Mouse (Mus musculus) gastrocnemius, postnatal 14 days (tissue): ENCODE data around the gene Nploc4. TPM values are rescaled to one million over a fixed set of nuclear protein-coding genes. Genes with fewer than 3 reads are reported as not detected.

ENCODE experiments used
- DNase-seq: peaks from one replicate; pipeline ENCODE4 v3.0.0; 2021; ENCODE audit warnings: mixed read lengths
- intact Hi-C: fragments of 180-260 bp; cut with DNase I; formaldehyde crosslinking; loops from one replicate; pipeline ENCODE4 v1.15.1; 2025; ENCODE audit warnings: low total_unique reads
- long read RNA-seq, 2 experiments: library from polyadenylated mRNA; stranded (forward); transcript quantifications; one replicate each; pipeline ENCODE4 v2.0.0; 2021
- total RNA-seq, 2 experiments: library from RNA; stranded (reverse); gene quantifications; 2 replicates each; pipeline ENCODE4 v1.2.3; 2021

Nploc4 gene
- total RNA-seq, result 10 to 100 TPM; 55.1 to 61.7 TPM
- long read RNA-seq, experiment 1, full-length matches to known transcripts, result 41 of 60 reads
- long read RNA-seq, experiment 1, partial matches to known transcripts, result 4 of 60 reads
- long read RNA-seq, experiment 1, other reads (novel, unspliced or antisense), result 15 of 60 reads
- long read RNA-seq, experiment 2, full-length matches to known transcripts, result 40 of 62 reads
- long read RNA-seq, experiment 2, partial matches to known transcripts, result 5 of 62 reads
- long read RNA-seq, experiment 2, other reads (novel, unspliced or antisense), result 17 of 62 reads

DNA sequence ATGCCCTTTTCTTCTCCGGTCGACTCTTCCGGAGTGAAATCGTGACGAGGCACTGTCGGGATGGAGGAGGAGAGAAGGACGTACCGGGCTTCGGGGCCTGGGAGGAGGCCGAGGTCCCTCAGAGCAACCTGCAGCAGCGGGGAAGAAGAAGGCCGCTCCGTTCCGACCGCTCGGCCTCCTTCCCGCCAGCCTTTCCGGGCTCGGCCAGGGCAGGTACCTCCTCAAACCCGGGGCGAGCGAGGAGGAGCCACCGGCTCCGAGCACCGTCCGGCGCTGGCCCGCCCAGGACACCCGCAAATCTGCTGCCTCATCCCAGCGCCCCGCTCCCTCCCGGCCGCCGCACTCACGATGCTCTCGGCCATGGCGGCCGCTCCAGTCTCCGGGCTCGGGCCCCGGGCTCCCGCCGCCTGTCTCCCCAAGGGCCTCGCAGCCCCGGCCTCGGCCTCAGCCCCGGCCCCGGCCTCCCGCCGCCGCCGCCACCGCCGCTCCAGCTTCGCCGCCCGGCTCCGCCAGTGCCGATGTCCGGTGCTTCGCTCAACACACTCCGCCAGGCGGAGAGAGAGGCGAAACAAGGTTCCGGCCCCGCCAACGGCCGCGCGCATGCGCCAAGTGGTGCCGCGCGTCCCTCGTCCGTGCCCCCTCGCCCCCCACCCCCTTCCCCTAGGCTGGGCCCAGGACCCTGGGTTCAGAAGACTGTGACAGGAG is at the start of gene Nploc4:
Gene Nploc4, minus strand, starts transcription at position 557 of the 705 bp plus-strand sequence.
- peak; percentile 88 for DNase-seq
- intact Hi-C loops, result no loop called here

DNA sequence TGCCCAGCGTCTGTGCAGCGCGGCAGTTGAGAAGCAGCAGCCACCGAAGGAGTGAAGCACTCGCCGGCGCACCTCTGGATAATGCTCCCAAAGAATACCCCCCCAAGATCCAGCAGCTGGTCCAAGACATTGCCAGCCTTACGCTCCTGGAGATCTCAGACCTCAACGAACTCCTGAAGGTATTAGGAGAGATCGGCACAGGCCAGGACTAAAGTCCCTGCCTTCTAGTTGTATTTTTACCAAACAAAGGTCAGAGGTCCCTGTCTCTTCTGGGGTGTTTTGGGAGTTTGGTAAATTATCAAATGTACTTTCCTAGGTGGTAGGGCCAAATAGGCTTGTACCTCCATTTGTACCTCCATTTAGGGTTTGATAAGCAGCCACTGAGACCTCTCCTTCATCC is 47.7 kb upstream of the Nploc4 start:
- no peak for DNase-seq
- intact Hi-C loops, result no loop called here

DNA sequence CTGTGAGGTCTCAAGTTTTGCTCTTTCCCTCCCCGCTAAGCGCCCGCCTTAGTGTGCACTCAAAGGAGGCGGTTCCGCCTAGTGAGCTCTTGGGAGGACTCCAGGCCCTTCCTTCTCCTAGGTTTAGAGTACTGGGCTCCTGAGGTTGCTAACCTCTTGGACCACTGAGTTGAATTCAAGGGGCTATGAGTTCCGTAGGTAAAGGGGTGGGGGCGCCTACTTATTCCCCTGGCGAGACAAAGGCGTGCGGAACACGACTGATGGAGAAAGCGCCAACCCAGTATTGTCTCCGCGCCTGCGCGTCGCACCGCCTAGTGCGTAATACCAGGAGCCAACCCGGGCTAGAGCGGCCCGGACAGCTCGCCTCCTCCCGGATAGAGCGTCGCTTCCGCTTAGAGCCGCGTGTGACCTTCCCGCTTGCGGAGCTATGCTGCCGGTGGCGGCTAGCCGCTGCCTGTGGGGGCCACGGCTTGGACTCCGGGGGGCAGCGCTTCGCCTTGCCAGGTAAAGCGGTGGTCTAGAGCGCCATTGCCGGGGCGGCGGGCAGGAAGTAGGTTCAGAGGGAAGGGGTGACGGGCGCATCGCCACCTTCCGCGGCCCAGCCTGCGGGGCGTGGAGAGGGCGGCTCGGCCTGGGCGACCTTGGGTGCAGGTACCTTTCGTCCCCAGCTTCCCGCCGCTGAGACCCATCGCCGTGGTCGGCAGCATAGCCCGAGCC is 46.9 kb upstream of the Nploc4 start, which contains the start of gene Mrpl12:
Gene Mrpl12, plus strand, starts transcription at position 349 of the 717 bp plus-strand sequence.
- intact Hi-C loops, result no loop called here
- DNase-seq, result peak; percentile 91

DNA sequence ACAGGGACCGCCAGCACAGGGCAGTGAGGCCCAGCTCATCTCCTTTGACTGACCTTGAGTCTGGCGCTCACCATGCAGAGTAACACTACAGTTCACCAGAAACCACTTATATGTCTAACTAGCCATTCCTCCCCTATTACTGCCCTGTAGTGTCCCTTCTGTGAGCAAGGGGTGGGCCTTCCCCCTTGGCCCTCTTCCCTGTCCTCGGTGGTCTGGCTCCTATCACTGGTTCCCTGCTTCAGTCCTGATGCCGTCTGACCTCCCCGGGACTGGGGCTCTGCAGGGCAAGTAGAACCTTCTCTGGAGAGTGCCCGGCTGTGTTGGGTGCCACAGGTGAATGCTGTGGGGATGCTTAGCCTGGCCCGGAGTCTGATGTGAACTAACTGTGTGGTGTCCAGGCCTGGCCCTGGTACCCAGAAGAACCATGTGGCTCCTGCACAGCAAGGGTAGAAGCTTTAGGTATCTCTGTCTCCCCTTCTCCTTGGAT is 46.0 kb upstream of the Nploc4 start:
- intact Hi-C loops, result no loop called here
- DNase-seq, result no peak

DNA sequence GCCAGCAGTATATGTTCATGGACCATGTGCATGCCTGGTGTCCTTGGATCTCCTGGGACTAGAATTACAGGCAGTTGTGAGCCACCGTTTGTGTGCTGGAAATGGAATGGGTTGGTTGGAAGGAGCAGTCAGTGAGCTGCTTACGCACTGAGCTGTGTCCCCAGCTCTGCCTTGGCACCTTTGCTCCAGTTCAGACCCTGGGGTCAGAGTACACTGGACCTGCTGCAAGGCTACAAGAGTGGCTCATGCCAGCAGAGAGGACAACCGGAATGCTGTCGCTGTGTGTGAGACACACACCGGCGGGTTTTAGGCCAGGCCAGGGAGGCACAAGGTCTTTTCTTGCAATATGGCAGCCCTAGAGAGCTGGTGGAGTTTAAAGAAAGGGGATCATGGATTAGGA is 34.5 kb upstream of the Nploc4 start:
- no peak for DNase-seq
- intact Hi-C loops, result no loop called here

DNA sequence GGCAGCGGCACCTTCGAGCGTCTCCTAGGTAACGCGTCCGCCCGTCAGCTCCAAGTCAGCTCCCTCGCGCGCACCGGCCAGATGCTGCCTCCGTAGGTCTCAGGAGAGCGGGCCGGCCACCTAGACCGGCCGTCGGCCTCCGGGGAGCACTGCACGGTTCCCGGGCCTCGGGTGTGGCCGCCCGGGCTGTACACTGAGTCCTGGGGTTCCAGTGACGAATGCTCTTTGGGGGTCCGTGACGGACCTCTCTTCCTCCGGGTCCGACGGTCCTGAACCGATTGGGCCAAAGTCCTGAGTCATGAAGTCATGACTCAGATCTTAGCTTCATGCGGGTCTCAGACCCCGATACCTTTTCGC is 30.2 kb upstream of the Nploc4 start:
- DNase-seq, result no peak
- intact Hi-C loops, result no loop called here

DNA sequence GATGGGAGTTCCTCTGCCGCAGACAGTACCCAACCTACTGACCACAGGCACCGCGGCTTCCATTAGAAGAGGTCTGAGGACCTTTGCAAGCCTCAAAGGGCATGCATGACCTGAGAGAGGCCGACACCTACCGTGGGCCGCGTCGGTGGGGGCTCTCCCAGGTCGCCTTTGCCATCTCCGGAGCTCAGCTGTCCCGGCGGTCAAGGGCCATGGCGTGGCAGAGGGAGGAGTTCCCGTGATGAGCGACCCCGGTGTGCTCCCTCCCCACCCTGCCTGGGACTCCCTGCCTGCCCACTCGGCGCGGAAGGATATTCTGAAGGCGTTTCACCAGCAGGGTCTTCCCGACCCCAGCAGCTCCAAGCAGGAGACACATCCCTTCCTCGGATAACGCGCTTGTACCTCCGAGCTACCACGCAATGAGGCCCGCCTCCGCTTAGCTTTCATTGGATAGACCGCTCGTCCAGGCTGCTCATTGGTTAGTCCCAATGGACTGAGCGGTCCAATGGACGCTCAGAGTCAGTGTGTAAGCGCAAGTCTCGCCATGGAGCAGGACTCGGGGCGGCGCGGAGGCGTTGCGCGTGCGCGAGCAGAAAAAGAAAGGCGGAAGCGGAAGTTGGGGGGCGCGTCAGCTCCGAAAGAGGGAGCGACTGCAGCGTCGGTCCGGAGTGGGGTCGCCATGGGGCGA is 29.7 kb upstream of the Nploc4 start, which contains the start of gene Arl16:
Gene Arl16, minus strand, starts transcription at position 557 of the 685 bp plus-strand sequence.
- DNase-seq, result peak; percentile 95
- intact Hi-C loops, result no loop called here

DNA sequence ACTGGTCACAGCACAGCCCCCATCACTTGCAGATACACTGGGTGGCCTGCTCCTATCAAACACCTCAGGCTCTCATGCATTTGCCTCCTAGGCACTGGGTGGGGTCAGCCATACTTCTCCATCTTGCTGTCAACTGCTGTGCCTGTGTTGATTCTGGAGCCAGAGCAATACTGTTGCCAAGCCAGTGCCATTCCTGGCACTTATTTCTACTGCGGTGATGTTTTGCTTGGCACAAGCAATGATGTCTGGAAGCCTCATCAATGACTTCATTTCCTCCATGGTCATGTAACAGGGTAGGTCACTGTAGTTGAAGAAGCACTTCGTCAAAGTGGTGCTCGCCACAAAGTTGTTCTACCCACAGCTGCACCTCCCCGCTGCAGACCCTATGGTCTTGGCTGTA is 28.0 kb upstream of the Nploc4 start:
- no peak for DNase-seq
- intact Hi-C loops, result no loop called here

DNA sequence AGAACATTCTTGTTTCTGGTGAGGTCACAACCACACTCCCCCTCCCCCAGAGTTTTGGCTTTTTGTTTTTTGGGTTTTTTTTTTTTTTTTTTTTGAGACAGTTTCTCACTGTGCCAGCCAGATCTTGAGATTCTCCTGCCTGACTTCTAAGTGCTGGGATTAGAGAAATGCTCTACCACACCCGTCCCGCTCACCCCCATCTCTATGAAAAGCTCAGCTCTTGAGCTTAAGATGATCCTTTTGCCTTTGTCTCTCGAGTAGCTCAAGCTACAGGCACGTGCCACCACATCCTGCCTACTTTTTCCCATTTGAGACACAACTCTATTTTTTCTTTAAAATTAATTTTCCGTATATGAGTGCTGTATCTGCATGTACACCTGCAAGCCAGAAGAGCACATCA is 26.9 kb upstream of the Nploc4 start:
- no peak for DNase-seq
- intact Hi-C loops, result no loop called here

DNA sequence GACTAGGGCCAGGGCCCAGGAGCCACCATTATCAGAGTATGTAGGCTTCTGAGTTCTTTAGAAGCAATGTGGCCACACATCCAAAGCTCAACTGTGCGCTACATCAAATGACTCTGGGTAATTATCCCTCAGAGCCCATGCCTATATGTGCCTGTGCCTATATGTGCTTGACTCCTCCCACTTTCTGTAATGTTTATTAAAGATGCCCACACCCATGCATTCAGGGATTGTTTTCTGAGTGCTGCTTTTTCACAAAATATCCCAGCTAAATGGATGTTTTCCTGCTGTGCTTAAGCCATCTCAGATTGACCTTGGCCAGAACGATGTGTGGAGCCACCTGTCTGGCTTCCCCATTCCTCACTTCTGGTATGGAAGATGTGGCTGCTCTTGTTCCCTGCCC is 26.0 kb upstream of the Nploc4 start:
- intact Hi-C loops, result no loop called here
- no peak for DNase-seq

DNA sequence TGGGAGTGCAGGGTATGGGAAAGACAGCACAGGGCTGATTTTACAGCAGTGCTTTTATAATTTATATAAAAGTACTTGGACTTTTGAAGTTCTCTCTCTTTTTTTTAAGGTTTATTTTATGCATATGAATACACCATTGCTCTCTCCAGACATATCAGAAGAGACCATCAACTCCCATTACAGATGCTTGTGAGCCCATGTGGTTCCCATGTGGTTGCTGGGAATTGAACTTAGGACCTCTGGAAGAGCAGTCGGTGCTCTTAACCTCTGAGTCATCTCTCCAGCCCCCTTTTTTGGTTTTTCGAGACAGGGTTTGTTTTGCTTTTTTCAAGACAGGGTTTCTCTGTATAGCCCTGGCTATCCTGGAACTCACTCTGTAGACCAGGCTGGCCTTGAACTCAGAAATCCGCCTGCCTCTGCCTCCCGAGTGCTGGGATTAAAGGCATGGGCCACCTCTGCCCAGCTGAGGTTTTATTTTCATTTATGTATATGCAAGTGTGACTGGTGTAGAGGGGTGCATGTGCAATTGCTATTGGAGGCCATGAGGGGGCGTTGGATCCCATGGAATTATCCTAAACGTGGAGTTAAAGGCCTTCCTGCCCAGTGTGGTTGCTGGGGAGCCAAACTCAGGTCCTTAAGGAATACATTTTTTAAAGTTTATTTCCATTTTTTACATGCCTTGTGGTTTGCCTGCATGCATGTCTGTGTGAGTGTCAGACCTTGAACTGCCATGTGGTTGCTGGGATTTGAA is 21.5 kb upstream of the Nploc4 start:
- intact Hi-C loops, result no loop called here
- no peak for DNase-seq

DNA sequence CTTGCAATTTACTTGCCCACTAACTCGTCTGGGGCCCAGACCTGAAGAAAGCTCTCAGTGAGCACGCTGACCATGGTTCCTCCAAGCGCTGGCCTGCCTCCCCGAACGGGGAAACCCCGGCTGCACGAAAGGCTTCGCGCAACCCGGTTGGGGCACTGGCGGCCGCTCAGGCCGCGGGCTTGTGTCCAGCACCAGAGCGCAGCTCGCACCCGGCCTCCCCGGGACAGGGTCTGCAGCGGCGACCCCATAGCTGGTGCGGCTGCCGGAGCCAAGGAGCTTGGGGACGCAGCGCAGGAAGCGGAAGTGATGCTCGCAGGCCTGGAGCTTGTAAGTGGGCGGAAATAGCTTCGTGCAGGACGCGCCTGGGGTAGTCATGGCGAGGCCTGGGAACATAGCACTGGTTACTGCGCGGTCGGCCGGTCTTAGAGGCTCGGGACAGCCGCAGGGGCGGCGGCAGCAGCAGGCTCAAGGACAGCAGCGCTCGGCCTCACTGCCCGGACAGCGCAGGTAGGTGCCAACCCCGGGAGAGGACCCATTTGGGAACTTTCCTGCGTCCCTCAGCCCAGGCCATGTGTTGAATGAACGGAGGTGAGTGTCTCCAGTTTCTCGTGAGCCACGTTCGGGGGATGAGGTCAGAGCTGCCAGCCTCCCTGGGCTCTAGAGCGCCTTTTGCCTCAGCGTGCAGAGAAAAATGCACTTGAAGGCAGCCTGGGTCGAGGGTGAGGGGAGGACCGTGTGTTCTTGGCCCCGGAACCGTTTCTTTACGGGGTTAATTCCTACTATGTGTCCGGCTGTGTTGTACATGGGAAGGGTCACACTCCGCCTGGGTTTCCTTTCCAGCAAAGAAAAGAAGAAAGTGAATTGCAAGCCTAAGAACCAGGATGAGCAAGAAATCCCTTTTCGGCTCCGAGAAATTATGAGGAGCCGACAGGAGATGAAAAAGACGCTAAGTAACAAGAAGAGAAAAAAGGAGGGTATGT is 20.6 kb upstream of the Nploc4 start, which contains the start of the genes Oxld1 and Ccdc137:
Gene Oxld1, minus strand, starts transcription at position 297 of the 980 bp plus-strand sequence.
Gene Ccdc137, plus strand, starts transcription at position 344 of the 980 bp plus-strand sequence.
- peak; percentile 76 for DNase-seq
- intact Hi-C loops, result no loop called here

DNA sequence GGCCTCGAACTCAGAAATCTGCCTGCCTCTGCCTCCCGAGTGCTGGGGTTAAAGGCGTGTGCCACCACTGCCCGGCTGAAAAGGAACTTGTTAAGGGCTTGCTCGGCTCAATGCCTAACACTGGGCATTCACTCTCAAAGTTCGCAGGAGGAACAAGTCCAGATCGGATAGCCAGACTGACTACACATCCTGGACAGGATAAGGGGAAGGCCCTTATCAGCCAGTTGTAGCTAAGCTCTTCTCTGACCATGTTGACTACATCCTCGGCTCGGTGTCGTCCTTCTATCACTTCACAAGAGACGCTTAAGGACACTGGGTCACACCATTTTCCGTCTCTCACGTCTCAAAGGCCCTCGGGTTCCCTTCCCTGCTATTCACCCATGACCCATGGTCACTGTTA is 19.9 kb upstream of the Nploc4 start:
- intact Hi-C loops, result no loop called here
- DNase-seq, result no peak

DNA sequence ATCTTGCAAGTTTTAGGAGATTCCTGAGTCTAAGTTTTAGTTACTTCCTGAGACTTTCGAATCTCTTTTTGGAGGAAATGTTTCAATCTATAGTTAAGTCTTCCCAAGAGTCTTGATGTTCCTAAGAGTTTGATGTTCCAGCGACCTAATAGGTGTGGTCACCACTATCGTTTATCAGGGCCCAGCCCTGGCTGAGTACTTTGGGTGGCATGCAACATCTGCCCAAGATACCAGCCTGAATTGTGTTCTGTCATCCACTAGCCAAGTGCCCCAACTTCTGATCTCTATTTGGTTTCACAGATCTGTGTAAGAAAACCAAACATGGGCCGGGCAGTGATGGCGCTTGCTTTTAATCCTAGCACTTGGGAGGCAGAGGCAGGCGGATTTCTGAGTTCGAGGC is 17.9 kb upstream of the Nploc4 start:
- intact Hi-C loops, result no loop called here
- DNase-seq, result no peak

DNA sequence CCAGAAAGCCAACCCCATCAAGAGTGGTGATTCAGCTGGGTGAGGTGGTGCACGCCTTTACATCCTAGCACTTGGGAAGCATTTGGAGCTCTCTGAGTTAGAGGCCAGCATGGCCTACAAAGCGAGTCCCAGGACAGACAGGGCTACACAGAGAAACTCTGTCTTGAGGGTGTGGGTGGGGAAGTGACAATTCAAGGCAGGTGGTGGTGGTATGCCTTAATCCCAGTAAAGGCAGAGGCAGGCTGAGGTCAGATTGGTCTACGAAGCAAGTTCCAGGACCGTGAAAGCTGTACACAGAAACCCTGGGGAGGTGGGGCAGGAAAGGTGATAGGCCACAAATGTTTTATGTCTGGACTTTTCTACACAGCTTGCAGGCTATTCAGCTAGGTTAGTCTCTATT is 17.5 kb upstream of the Nploc4 start:
- no peak for DNase-seq
- intact Hi-C loops, result no loop called here

DNA sequence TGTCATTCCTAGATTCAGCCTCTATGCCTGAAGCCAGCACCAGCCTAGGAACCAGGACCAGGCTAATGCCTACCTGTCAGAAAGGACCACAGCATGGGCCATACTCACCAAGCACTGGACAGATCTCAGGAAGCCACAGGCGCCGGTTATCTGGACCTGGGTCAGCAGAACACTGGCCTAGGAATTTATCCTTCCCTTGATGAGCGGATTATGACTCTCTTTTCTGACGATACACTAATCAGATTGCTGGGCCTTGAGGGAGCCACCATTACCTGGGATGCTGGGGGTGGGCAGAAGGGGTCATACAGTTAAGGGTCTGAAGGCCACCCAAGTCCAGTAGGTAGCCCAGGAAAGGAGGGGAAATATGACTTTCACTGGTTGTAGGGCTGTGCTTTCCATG is 15.8 kb upstream of the Nploc4 start, which contains the start of gene Pde6g:
Gene Pde6g, minus strand, starts transcription at position 195 of the 400 bp plus-strand sequence.
- DNase-seq, result no peak
- intact Hi-C loops, result no loop called here

DNA sequence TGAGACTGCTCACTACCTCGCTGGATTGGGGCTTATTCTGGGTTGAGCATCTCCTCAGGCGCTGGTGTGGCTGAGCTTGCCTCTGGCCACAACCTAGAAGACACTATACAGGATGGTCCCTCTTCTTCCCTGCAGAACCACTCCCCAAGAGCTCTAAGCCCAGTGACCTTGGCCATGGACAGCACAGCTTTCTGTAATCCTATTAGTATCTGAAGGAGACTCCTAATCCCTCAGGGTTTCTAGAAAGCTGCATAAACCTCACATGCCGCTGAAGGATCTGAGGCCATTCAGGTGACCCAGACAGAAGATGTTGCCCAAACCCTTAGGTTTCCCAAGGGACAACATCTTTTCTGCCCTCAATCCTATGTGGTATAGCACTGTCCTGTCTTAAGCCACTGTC is 14.7 kb upstream of the Nploc4 start:
- DNase-seq, result no peak
- intact Hi-C loops, result no loop called here

DNA sequence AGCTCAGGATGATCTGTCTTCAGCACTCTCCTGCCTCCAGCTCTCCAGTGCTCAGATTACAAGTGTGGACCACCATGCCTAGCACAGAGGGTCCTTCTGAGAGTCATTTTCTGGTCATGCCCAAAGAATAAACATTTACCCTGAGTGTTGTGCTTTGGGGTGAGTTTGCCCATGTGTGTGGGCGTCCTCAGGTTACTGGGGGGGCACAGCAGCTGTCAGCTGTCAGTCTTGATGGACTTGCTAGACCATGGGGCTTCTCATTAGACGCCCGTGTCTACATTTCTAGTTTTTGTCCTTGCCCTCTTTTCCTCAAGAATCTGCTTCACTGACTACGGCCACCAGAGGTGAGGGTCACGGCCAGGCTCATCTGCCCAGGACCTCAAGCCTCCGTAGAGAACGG is 9.7 kb upstream of the Nploc4 start:
- no peak for DNase-seq
- intact Hi-C loops, result no loop called here
